Mouse (Mus musculus) MEL (cell line): ENCODE data around the gene Sh3rf1.
A peak's percentile ranks its signal among the peaks of the same experiment; 100 is the strongest.

ENCODE experiments used
- BHLHE40 ChIP-seq: IDR thresholded peaks from 2 replicates; pipeline ENCODE4 v1.6.1; 2012; ENCODE audit warnings: low read depth, mild to moderate bottlenecking, inconsistent platforms, low read length, improper control_type of control experiment, borderline replicate concordance
- CTCF ChIP-seq, 3 experiments: IDR thresholded peaks in 2 of 3; conservative IDR thresholded peaks in 1 of 3; 2 replicates each; pipeline ENCODE4 v1.5.1; 2011 to 2012; ENCODE audit warnings: low read length in 3 of 3, low read depth in 2 of 3, mild to moderate bottlenecking in 2 of 3, improper control_type of control experiment in 1 of 3, inconsistent platforms in 1 of 3, mixed read lengths in 1 of 3, moderate library complexity in 1 of 3; ENCODE audit not compliant: control insufficient read depth in 1 of 3, insufficient read depth in 1 of 3, poor library complexity in 1 of 3, severe bottlenecking in 1 of 3
- E2F4 ChIP-seq: IDR thresholded peaks from 2 replicates; pipeline ENCODE4 v1.6.1; 2011; ENCODE audit warnings: low read depth, low read length, improper control_type of control experiment, borderline replicate concordance
- EP300 ChIP-seq, 2 experiments: IDR thresholded peaks; 2 replicates each; pipeline ENCODE4 v1.6.1; 2011; ENCODE audit warnings: improper control_type of control experiment in 2 of 2, low read length in 2 of 2, low read depth in 1 of 2, mild to moderate bottlenecking in 1 of 2
- GABPA ChIP-seq: IDR thresholded peaks from 2 replicates; pipeline ENCODE4 v1.6.1; 2012; ENCODE audit warnings: low read depth, mild to moderate bottlenecking, inconsistent platforms, low read length, improper control_type of control experiment, moderate library complexity
- GATA1 ChIP-seq: IDR thresholded peaks from 2 replicates; pipeline ENCODE4 v1.6.1; 2011; ENCODE audit warnings: low read depth, low read length, improper control_type of control experiment
- JUND ChIP-seq: IDR thresholded peaks from 2 replicates; pipeline ENCODE4 v1.6.1; 2011; ENCODE audit warnings: low read depth, mild to moderate bottlenecking, improper control_type of control experiment, low read length
- MAX ChIP-seq: IDR thresholded peaks from 2 replicates; pipeline ENCODE4 v1.6.1; 2011; ENCODE audit warnings: low read length, improper control_type of control experiment
- MEF2A ChIP-seq: IDR thresholded peaks from 2 replicates; pipeline ENCODE4 v1.6.1; 2014; ENCODE audit warnings: low read depth, mild to moderate bottlenecking, inconsistent platforms, low read length, improper control_type of control experiment; ENCODE audit not compliant: poor library complexity, insufficient replicate concordance, severe bottlenecking; ENCODE audit errors: extremely low read depth
- NRF1 ChIP-seq: IDR thresholded peaks from 2 replicates; pipeline ENCODE4 v1.6.1; 2014; ENCODE audit warnings: low read depth, mild to moderate bottlenecking, inconsistent platforms, low read length, improper control_type of control experiment, moderate library complexity; ENCODE audit not compliant: poor library complexity, insufficient read depth, severe bottlenecking
- POLR2A ChIP-seq, 2 experiments: IDR thresholded peaks; 2 replicates each; pipeline ENCODE4 v1.6.1; 2011 to 2012; ENCODE audit warnings: low read length in 2 of 2, mild to moderate bottlenecking in 2 of 2, control low read depth in 1 of 2, improper control_type of control experiment in 1 of 2, low read depth in 1 of 2, moderate library complexity in 1 of 2; ENCODE audit not compliant: control insufficient read depth in 1 of 2, insufficient read depth in 1 of 2, poor library complexity in 1 of 2
- POLR2AphosphoS5 ChIP-seq: IDR thresholded peaks from 2 replicates; pipeline ENCODE4 v1.6.1; 2012; ENCODE audit warnings: low read depth, borderline replicate concordance, mild to moderate bottlenecking, inconsistent platforms, low read length, moderate library complexity, mixed read lengths
- SIN3A ChIP-seq: IDR thresholded peaks from 2 replicates; pipeline ENCODE4 v1.6.1; 2012; ENCODE audit warnings: low read length, improper control_type of control experiment, inconsistent platforms
- TAL1 ChIP-seq: IDR thresholded peaks from 2 replicates; pipeline ENCODE4 v1.6.1; 2012; ENCODE audit warnings: mild to moderate bottlenecking, inconsistent platforms, low read length, moderate library complexity, mixed read lengths

DNA sequence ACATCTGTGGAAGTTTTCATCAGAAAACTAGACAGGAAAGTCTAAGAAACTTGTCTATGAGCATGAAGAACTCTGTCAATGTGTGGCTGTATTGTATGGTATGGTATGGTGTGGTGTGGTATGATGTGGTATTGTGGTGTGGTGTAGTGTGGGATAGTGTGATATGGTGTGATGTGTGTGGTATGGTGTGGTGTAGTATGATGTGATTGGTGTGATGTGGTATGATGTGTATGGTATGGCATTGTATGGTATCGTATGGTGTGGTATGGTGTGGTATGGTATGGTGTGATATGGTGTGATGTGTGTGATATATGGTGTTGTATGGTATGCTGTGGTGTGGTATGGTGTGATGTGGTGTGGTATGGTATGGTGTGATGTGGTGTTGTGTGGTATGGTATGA, 43.4 kb downstream of the Sh3rf1 start:
- TF ChIP-seq GATA1 (no peak), CTCF (IDR thresholded peaks at IDR 0.05 in 2 of 3, conservative IDR thresholded peaks at IDR 0.05 in 1 of 3; ENCODE audit: control insufficient read depth in 1 of 3, insufficient read depth in 1 of 3, low read depth in 2 of 3, low read length in 3 of 3, poor library complexity in 1 of 3, severe bottlenecking in 1 of 3) (no peak), SIN3A (no peak), EP300 (IDR thresholded peaks at IDR 0.05; ENCODE audit: low read depth in 1 of 2, low read length in 2 of 2) (no peak), TAL1 (no peak), E2F4 (no peak), MAX (no peak), POLR2A (IDR thresholded peaks at IDR 0.05; ENCODE audit: control insufficient read depth in 1 of 2, insufficient read depth in 1 of 2, low read depth in 1 of 2, low read length in 2 of 2, poor library complexity in 1 of 2) (no peak), POLR2AphosphoS5 (0 out of 2 replicates have a peak, but pooled peaks have one; percentile 45), NRF1 (no peak), GABPA (no peak), BHLHE40 (no peak), MEF2A (no peak), JUND (no peak)
